15 mouse cellular contexts compared by ENCODE assay signal in the genomic region with DNA sequence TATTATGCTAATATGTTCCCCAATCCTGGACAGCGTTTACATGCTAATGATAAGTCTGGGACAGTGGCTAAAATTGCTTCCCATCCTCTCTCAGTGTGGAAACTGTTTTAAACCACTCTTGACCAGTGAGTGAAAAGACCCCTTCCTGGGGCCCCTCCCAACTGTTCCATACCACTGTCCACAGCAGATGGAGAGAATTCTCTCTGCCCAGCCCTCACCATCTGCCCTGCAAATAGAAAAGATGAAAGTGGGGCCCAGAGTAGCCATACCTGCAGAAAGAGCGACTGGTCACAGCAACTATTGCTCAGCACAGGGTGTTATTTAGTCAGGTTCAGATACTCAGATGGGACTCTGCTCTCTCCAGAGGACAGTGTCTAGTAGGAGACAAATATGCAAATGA.
"Had no signal": no experiment of that assay in that cellular context is flagged by ENCODE, and none has a peak within 500 bp of the region (broad histone marks: within the 10 kb centered on the region; RNA-seq: fewer than 3 reads in every experiment).

No protein-coding gene starts in this region.

- DNase-seq: kidney, postnatal 14 days; lung, embryonic 14.5 days; lung, postnatal 10 days; lung, postnatal 4 days; retina, postnatal 1 day; right cerebral cortex, postnatal 4 days; spleen, adult 18-20 months; thymus, adult 18-20 months; thymus, postnatal 14 days had no signal

- ATAC-seq: liver, embryonic 12.5 days; midbrain, embryonic 15.5 days had no signal

- H3K36me3 ChIP-seq: kidney, embryonic 15.5 days; limb, embryonic 15.5 days; liver, embryonic 12.5 days; midbrain, embryonic 15.5 days had no signal

- H3K27me3 ChIP-seq: kidney, embryonic 15.5 days; limb, embryonic 15.5 days; liver, embryonic 12.5 days; midbrain, embryonic 15.5 days had no signal

- H3K9me3 ChIP-seq: kidney, embryonic 15.5 days; limb, embryonic 15.5 days; midbrain, embryonic 15.5 days had no signal

- H3K4me3 ChIP-seq: kidney, embryonic 15.5 days; left cerebral cortex, adult 2 months; limb, embryonic 15.5 days; liver, embryonic 12.5 days; midbrain, embryonic 15.5 days had no signal

- H3K9ac ChIP-seq: kidney, embryonic 15.5 days; limb, embryonic 15.5 days; liver, embryonic 12.5 days; lung, embryonic 14.5 days; midbrain, embryonic 15.5 days had no signal

- H3K4me2 ChIP-seq: kidney, embryonic 15.5 days; limb, embryonic 15.5 days; liver, embryonic 12.5 days; lung, embryonic 14.5 days; midbrain, embryonic 11.5 days; midbrain, embryonic 15.5 days had no signal

- H3K27ac ChIP-seq: kidney, embryonic 15.5 days; left cerebral cortex, adult 2 months; limb, embryonic 15.5 days; liver, embryonic 12.5 days; midbrain, embryonic 15.5 days had no signal

- H3K4me1 ChIP-seq: kidney, embryonic 15.5 days; limb, embryonic 15.5 days; liver, embryonic 12.5 days; midbrain, embryonic 15.5 days had no signal
